Mouse (Mus musculus) thymus, adult 2 months (tissue): Measurements from ENCODE around the gene Col6a5.

Source experiments
- CTCF ChIP-seq: fragments of 200-500 bp; IDR thresholded peaks from 2 replicates; pipeline ENCODE4 v1.5.1; 2012; ENCODE audit warnings: mild to moderate bottlenecking, control low read depth, low read length, moderate library complexity, borderline replicate concordance; ENCODE audit not compliant: control insufficient read depth, poor library complexity, insufficient read depth; ENCODE audit errors: extremely low read depth
- POLR2A ChIP-seq: fragments of 200-500 bp; IDR thresholded peaks from 2 replicates; pipeline ENCODE4 v1.6.1; 2012; ENCODE audit warnings: mild to moderate bottlenecking, low read length, control low read depth, moderate library complexity; ENCODE audit not compliant: control insufficient read depth, poor library complexity, insufficient read depth; ENCODE audit errors: extremely low read depth

DNA sequence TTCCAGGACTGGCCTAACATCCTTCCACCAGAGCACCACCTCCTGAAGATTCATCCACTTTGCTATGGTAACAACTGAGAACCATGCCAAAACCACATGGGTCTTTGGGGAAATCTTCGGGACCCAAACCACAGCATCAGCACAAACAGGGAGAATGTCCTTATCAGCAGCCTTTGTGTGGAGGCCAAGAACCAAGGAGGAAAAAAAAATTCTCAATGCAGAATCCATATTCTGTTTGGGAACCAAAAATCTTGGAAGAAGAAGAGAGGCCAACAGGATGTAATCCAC lies 107.7 kb downstream of the Col6a5 start:
- TF ChIP-seq CTCF (no peak), POLR2A (no peak)
